Mouse (Mus musculus) telencephalon, adult 2 months (tissue): ENCODE data around the gene Gm20852.
"Not testable (repeated sequence)": the region's sequence is repeated elsewhere in the genome, so short reads cannot be mapped to it uniquely, and the experiment has no call there.

Source experiments
- DNase-seq: peaks from one replicate; pipeline ENCODE4 v3.0.0-alpha.2; 2011; ENCODE audit warnings: low read depth, low spot score

Gene Gm20852

DNA sequence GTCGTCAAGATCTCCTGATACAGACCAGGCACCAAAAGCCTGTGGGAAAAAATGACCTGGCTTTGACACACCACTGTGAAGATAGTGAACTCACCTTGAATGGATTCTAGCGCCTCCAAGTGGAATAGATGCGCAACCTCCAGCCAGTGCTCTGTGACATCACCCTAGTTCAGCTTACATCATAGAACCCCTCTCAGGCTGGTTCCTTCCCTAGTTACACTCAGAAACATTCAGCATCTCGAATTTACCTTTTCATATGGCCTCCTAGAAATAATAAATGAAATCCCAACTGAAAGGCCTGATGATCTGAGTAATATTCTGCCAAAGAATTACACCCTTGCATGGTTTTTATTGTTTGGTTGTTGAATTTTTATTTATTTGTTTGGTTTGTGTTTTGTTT, at the start of gene Gm20852:
TSS of gene Gm20852 (minus strand) at position 101 of the 400 bp plus-strand sequence.
- DNase-seq, result not testable (repeated sequence)
